Mouse (Mus musculus) C2C12 (cell line): ENCODE measurements at regions not wholly inside any gene's neighbourhood (a gene's known extent, or its start where the extent isn't known, plus 50 kb on each side); places are given as distances from the start of the nearest gene placed in this dataset.

Experiments
- CEBPB ChIP-seq: IDR thresholded peaks from one replicate; pipeline ENCODE4 v1.6.1; 2011; ENCODE audit warnings: low read depth, mild to moderate bottlenecking, control low read depth, moderate library complexity
- CTCF ChIP-seq: IDR thresholded peaks from one replicate; pipeline ENCODE4 v1.5.1; 2011; ENCODE audit not compliant: control insufficient read depth, insufficient read depth, insufficient read length
- FOSL1 ChIP-seq: IDR thresholded peaks from one replicate; pipeline ENCODE4 v1.8.0; 2011; ENCODE audit warnings: mild to moderate bottlenecking, low read length; ENCODE audit not compliant: poor library complexity, insufficient read depth, severe bottlenecking
- MAX ChIP-seq: IDR thresholded peaks from one replicate; pipeline ENCODE4 v1.6.1; 2011; ENCODE audit warnings: mild to moderate bottlenecking, control low read depth
- MYOD1 ChIP-seq: IDR thresholded peaks from one replicate; pipeline ENCODE4 v1.6.1; 2011; ENCODE audit warnings: low read depth; ENCODE audit not compliant: control insufficient read depth, insufficient read length
- MYOG ChIP-seq: IDR thresholded peaks from one replicate; pipeline ENCODE4 v1.6.1; 2011; ENCODE audit not compliant: control insufficient read depth, insufficient read length; ENCODE audit errors: extremely low read depth
- USF1 ChIP-seq: IDR thresholded peaks from one replicate; pipeline ENCODE4 v1.6.1; 2011; ENCODE audit warnings: low read depth, mild to moderate bottlenecking, control low read depth, moderate library complexity

GRCm38 (mm10) chr8:71778916-71779315 lies 53.4 kb upstream of the Fcho1 start:
- TF ChIP-seq MAX (no peak), CTCF (no peak), CEBPB (no peak), USF1 (no peak), MYOD1 (no peak), MYOG (no peak), FOSL1 (no peak)
